In the genomic region with DNA sequence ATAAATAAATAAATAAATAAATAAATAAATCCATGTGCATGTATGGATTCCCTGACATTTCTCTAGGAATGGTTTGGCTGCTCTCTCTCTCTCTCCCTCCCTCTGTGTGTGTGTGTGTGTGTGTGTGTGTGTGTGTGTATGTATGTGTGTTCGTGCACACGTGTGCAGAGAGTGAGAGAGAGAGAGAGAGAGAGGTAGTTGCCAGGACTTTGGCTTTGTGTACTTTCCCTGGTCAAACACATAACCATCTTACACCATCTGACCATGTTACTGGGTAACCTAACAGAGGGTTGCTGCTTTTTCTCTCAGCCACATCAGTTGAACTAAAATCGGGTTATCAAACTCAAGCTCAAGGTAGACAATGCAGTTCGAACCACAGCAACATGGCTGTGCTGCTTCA, we compare ENCODE assay signal across 13 mouse cellular contexts. TPM values are rescaled to one million over a fixed set of nuclear protein-coding genes. Genes with fewer than 3 reads are reported as not detected.
"Had no signal": no experiment of that assay in that cellular context is flagged by ENCODE, and none has a peak within 500 bp of the region (broad histone marks: within the 10 kb centered on the region; RNA-seq: fewer than 3 reads in every experiment).

No protein-coding gene starts in this region.

- H3K36me3 ChIP-seq: limb, embryonic 10.5 days; lung, embryonic 15.5 days; neural tube, embryonic 13.5 days had no signal

- H3K4me2 ChIP-seq: liver, embryonic 11.5 days; lung, embryonic 15.5 days; midbrain, embryonic 11.5 days; neural tube, embryonic 13.5 days had no signal

- H3K27me3 ChIP-seq: lung, embryonic 15.5 days; megakaryocyte, embryonic 14.5 days; neural tube, embryonic 13.5 days had no signal

- H3K9ac ChIP-seq: lung, embryonic 15.5 days; neural tube, embryonic 13.5 days had no signal

- H3K27ac ChIP-seq: left cerebral cortex, adult 2 months; limb, embryonic 10.5 days; macrophage had no signal

- H3K4me1 ChIP-seq: limb, embryonic 10.5 days; megakaryocyte, embryonic 14.5 days had no signal

- H3K9me3 ChIP-seq: limb, embryonic 10.5 days; lung, embryonic 15.5 days; neural tube, embryonic 13.5 days had no signal

- H3K4me3 ChIP-seq: left cerebral cortex, adult 2 months; limb, embryonic 10.5 days; lung, embryonic 15.5 days; megakaryocyte, embryonic 14.5 days; neural tube, embryonic 13.5 days had no signal

- DNase-seq: kidney, postnatal 25 days; retina, postnatal 1 day; spleen, adult 18-20 months; thymus, adult 18-20 months; thymus, postnatal 14 days had no signal

RNA-seq across cellular contexts. Expression of a gene that starts 27.7 kb away (rescaled TPM):
- polyA plus RNA-seq: macrophage had no signal
